8 mouse cellular contexts compared by ENCODE assay signal in the genomic region with DNA sequence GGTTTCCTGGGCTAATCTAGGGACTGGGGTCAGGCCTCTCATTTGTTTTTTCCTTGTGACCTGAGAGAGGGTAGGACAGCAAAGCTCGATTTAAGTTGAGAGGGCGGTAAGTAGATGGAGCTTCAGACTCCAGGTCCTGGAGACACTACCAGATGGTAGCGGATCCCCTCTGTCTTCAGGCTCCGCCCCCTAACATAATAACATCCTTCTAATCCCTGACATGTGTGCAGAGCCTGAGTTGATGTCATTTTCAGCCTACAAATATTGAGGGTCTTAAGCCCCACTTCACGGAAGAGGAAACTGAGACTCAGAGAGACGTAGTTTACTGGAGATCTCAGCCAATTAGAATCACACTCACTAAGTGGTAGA. TPM values are rescaled to one million over a fixed set of nuclear protein-coding genes. Genes with fewer than 3 reads are reported as not detected.
DNase-seq lines count a peak whose midpoint lies in the region; ATAC-seq and TF ChIP-seq lines count a peak whose summit lies in the region.

No protein-coding gene starts in this region.

- TF ChIP-seq CTCF in C2C12 (IDR thresholded peaks at IDR 0.05; ENCODE audit: control insufficient read depth, insufficient read depth, insufficient read length): no peak

- peak overlapping the region; percentile 93 for H3K9ac ChIP-seq in forebrain, embryonic 11.5 days (ENCODE audit: low read length)
- H3K9ac ChIP-seq in liver, embryonic 13.5 days: peak overlapping the region; percentile 82

- no peak for DNase-seq in frontal cortex, postnatal 25 days (ENCODE audit: low spot score in 2 of 2)
- DNase-seq in forebrain, embryonic 11.5 days (ENCODE audit: low spot score): no peak
- DNase-seq in liver, embryonic 13.5 days: no peak
- no peak for DNase-seq in left cerebral cortex, adult 11 months (ENCODE audit: low spot score)
- no peak for DNase-seq in spleen, postnatal 10 days (ENCODE audit: low spot score in 2 of 2)
- no peak for DNase-seq in right cerebral cortex, postnatal 25 days

- peak overlapping the region; percentile 19 for H3ac ChIP-seq in C2C12 (ENCODE audit: control insufficient read depth, insufficient read length, low read depth)

- H3K79me3 ChIP-seq in C2C12 (ENCODE audit: low read depth): no peaks in the 10 kb centered on the region

- peak overlapping the region; percentile 69 for H3K4me2 ChIP-seq in forebrain, embryonic 11.5 days (ENCODE audit: low read depth, low read length, severe bottlenecking)
- H3K4me2 ChIP-seq in liver, embryonic 13.5 days: peak overlapping the region; percentile 94

- H3K79me2 ChIP-seq in C2C12 (ENCODE audit: control insufficient read depth, insufficient read depth): no peaks in the 10 kb centered on the region

- H3K27ac ChIP-seq in forebrain, embryonic 11.5 days (ENCODE audit: low read depth, low read length): 0 out of 2 replicates have a peak overlapping the region, but pooled peaks have one; percentile 92
- no peak overlapping the region for H3K27ac ChIP-seq in liver, embryonic 13.5 days

- H3K36me3 ChIP-seq in C2C12 (ENCODE audit: control insufficient read depth, insufficient read depth): no peaks in the 10 kb centered on the region
- peaks cover 2% of the 10 kb centered on the region; the same call in 1 of the 2 replicates for H3K36me3 ChIP-seq in forebrain, embryonic 11.5 days (ENCODE audit: control insufficient read depth, insufficient read depth, low read length)
- no peaks in the 10 kb centered on the region for H3K36me3 ChIP-seq in liver, embryonic 13.5 days

- WGBS in forebrain, embryonic 11.5 days: 22% methylated on average over 6 of the region's 6 CpGs
- WGBS in liver, embryonic 13.5 days (ENCODE audit: insufficient replicate concordance): 26% methylated on average over 6 of the region's 6 CpGs

- ATAC-seq in frontal cortex, adult (ENCODE audit: low TSS enrichment): peak; percentile 16; the same call in 1 of the 2 replicates
- ATAC-seq in forebrain, embryonic 11.5 days (replicated peaks; ENCODE audit: low FRiP score): peak; percentile 13; the same call in 1 of the 2 replicates
- no peak for ATAC-seq in liver, embryonic 13.5 days (ENCODE audit: low read depth)

- H3K4me1 ChIP-seq in forebrain, embryonic 11.5 days (replicated peaks; ENCODE audit: control insufficient read depth, insufficient read depth, low read length): peaks cover 6% of the 10 kb centered on the region
- peaks cover 22% of the 10 kb centered on the region for H3K4me1 ChIP-seq in liver, embryonic 13.5 days (replicated peaks)

- H3K9me3 ChIP-seq in forebrain, embryonic 11.5 days (ENCODE audit: control insufficient read depth, low read length): no peaks in the 10 kb centered on the region
- H3K9me3 ChIP-seq in liver, embryonic 13.5 days (replicated peaks): no peaks in the 10 kb centered on the region

- H3K27me3 ChIP-seq in C2C12 (ENCODE audit: control insufficient read depth, insufficient read depth, insufficient read length): no peaks in the 10 kb centered on the region
- 0 out of 2 replicates have a peak, but pooled peaks cover 4% of the 10 kb centered on the region for H3K27me3 ChIP-seq in forebrain, embryonic 11.5 days (ENCODE audit: control insufficient read depth, insufficient read depth, low read length)
- H3K27me3 ChIP-seq in liver, embryonic 13.5 days: peaks cover 39% of the 10 kb centered on the region

- peak overlapping the region; percentile 52 for H3K4me3 ChIP-seq in C2C12 (ENCODE audit: insufficient read depth, poor library complexity, severe bottlenecking)
- H3K4me3 ChIP-seq in forebrain, embryonic 11.5 days (ENCODE audit: low read depth, low read length): peak overlapping the region; percentile 87
- peak overlapping the region; percentile 91 for H3K4me3 ChIP-seq in liver, embryonic 13.5 days (replicated peaks)

TF ChIP-seq in C2C12, 6 proteins besides CTCF, POLR2A, EP300 and RAD21:
- no peak for TF ChIP-seq MAX (IDR thresholded peaks at IDR 0.05)
- no peak for TF ChIP-seq FOSL1 (IDR thresholded peaks at IDR 0.05; ENCODE audit: insufficient read depth, low read length, poor library complexity, severe bottlenecking)
- no peak for TF ChIP-seq USF1 (IDR thresholded peaks at IDR 0.05; ENCODE audit: low read depth)
- TF ChIP-seq MYOD1 (IDR thresholded peaks at IDR 0.05; ENCODE audit: control insufficient read depth, insufficient read length, low read depth): no peak
- no peak for TF ChIP-seq CEBPB (IDR thresholded peaks at IDR 0.05; ENCODE audit: low read depth)
- no peak for TF ChIP-seq MYOG (IDR thresholded peaks at IDR 0.05; ENCODE audit: control insufficient read depth, extremely low read depth, insufficient read length)

RNA-seq across cellular contexts. Expression of gene Trp53inp2, which starts 1.5 kb away (rescaled TPM):
- polyA plus RNA-seq in C2C12 (2012; fragmentation: generic; extraction: Trizol): 13.8 TPM
- 60.3 and 63.0 TPM in 2 replicates for polyA plus RNA-seq in forebrain, embryonic 11.5 days (2014; fragmentation: Nextera tagmentation; extraction: Ambion mirVana)
- 1.7 and 2.4 TPM in 2 replicates for polyA plus RNA-seq in liver, embryonic 13.5 days (2015; fragmentation: Nextera tagmentation; extraction: Ambion mirVana)

RNA-seq across cellular contexts. Expression of gene Pigu, which starts 25.1 kb away (rescaled TPM):
- polyA plus RNA-seq in C2C12 (2012; fragmentation: generic; extraction: Trizol): 30.7 TPM
- 55.9 and 56.3 TPM in 2 replicates for polyA plus RNA-seq in forebrain, embryonic 11.5 days (2014; fragmentation: Nextera tagmentation; extraction: Ambion mirVana)
- 24.2 and 28.2 TPM in 2 replicates for polyA plus RNA-seq in liver, embryonic 13.5 days (2015; fragmentation: Nextera tagmentation; extraction: Ambion mirVana)
